Comparison of ENCODE assay signal across 8 mouse cellular contexts in the genomic region with DNA sequence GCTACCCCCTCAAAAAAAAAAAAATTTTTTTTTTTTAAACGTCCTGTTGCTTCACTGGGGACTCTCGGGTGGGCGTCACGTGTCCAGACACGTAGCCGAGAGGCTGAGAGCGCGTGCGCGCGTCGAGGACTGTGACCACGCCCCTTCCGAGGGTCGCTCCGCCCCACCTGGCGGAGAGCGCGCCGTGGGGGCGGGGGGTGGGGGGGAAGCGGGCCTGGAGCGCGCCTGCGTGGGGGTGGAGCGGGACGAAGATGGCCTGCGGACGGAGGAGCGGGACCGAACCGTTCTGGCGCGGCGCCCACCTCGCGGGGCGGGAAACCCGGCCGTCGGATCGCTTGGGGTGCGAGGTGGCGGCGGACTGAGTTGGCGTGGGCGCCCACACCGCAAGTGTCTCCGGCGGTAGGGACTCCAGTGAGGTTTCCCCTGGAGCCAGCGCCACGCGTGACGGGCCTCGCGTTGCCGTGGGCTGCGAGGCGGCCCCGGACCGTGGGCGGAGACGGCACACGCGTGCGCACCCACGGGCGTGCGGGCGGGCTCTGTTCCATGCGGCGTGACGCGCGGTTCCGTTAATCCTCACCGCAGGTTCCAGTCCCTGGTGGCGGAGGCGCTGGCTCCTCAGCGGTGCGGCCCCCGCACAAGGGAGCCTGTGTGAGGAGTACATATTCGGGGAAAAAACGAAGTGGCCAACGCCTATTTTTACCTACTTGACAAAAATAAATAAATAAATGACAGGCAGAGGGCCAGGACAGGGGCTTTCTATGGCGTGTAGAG. TPM values are rescaled to one million over a fixed set of nuclear protein-coding genes. Genes with fewer than 3 reads are reported as not detected.
A peak's percentile ranks its signal among the peaks of the same experiment; 100 is the strongest.
DNase-seq lines count a peak whose midpoint lies in the region; ATAC-seq and TF ChIP-seq lines count a peak whose summit lies in the region.

A gene (minus strand): TSS at position 170 of the 771 bp plus-strand sequence.

- H3K27me3 ChIP-seq in embryonic facial prominence, embryonic 15.5 days = no peaks in the 10 kb centered on the region
- no peaks in the 10 kb centered on the region for H3K27me3 ChIP-seq in kidney, embryonic 15.5 days

- TF ChIP-seq POLR2A in bone marrow, adult 2 months (IDR thresholded peaks at IDR 0.05; ENCODE audit: borderline replicate concordance, control insufficient read depth, low read depth, low read length) = peak; percentile 42; the same call in 1 of the 2 replicates

- H3K4me3 ChIP-seq in bone marrow, adult 2 months (replicated peaks; ENCODE audit: control insufficient read depth, low read depth, low read length) = peak within 1 kb of the TSS; percentile 94
- H3K4me3 ChIP-seq in embryonic facial prominence, embryonic 15.5 days (replicated peaks) = peak within 1 kb of the TSS; percentile 89
- peak within 1 kb of the TSS; percentile 95 for H3K4me3 ChIP-seq in kidney, embryonic 15.5 days (replicated peaks)

- H3K27ac ChIP-seq in bone marrow, adult 2 months (ENCODE audit: control insufficient read depth, insufficient read depth, low read depth, low read length, poor library complexity) = peak within 1 kb of the TSS; percentile 94
- H3K27ac ChIP-seq in embryonic facial prominence, embryonic 15.5 days (replicated peaks) = peak within 1 kb of the TSS; percentile 99
- peak within 1 kb of the TSS; percentile 100 for H3K27ac ChIP-seq in kidney, embryonic 15.5 days

- H3K9me3 ChIP-seq in embryonic facial prominence, embryonic 15.5 days (replicated peaks) = no peaks in the 10 kb centered on the region
- no peaks in the 10 kb centered on the region for H3K9me3 ChIP-seq in kidney, embryonic 15.5 days (replicated peaks)

- 0 out of 2 replicates have a peak, but pooled peaks have one; percentile 2 for TF ChIP-seq CTCF in bone marrow, adult 2 months (IDR thresholded peaks at IDR 0.05; ENCODE audit: control insufficient read depth, insufficient read depth, low read length)

- under 1% methylated on average over 82 of the region's 86 CpGs for WGBS in bone marrow, adult 2 months
- under 1% methylated on average over 86 of the region's 86 CpGs for WGBS in embryonic facial prominence, embryonic 15.5 days
- under 1% methylated on average over 86 of the region's 86 CpGs for WGBS in kidney, embryonic 15.5 days

- peak; percentile 88 for ATAC-seq in embryonic facial prominence, embryonic 15.5 days (ENCODE audit: insufficient number of reproducible peaks, low FRiP score, low TSS enrichment, low read depth)
- ATAC-seq in kidney, embryonic 15.5 days (replicated peaks; ENCODE audit: low FRiP score) = peak; percentile 80
- ATAC-seq in monocyte, adult 5-6 weeks (replicated peaks; ENCODE audit: insufficient number of reproducible peaks, low FRiP score, low TSS enrichment, poor library complexity, severe bottlenecking) = peak; percentile 61

- peak within 1 kb of the TSS; percentile 52 for H3K4me2 ChIP-seq in embryonic facial prominence, embryonic 15.5 days (replicated peaks)
- H3K4me2 ChIP-seq in kidney, embryonic 15.5 days = peak within 1 kb of the TSS; percentile 65

- DNase-seq in 416B (ENCODE audit: low read depth) (peak; percentile 91), liver (peak; percentile 93)
- peak; percentile 92 to 93 for DNase-seq in heart, adult 9 months (ENCODE audit: low spot score in 2 of 2)
- DNase-seq in spleen, postnatal 4 days (ENCODE audit: low spot score in 2 of 2) = peak; percentile 93 to 96

- no peaks in the 10 kb centered on the region for H3K36me3 ChIP-seq in embryonic facial prominence, embryonic 15.5 days
- H3K36me3 ChIP-seq in kidney, embryonic 15.5 days = no peaks in the 10 kb centered on the region

- peak within 1 kb of the TSS; percentile 95 for H3K9ac ChIP-seq in embryonic facial prominence, embryonic 15.5 days
- peak within 1 kb of the TSS; percentile 94 for H3K9ac ChIP-seq in kidney, embryonic 15.5 days

- H3K4me1 ChIP-seq in bone marrow, adult 2 months (ENCODE audit: control insufficient read depth, insufficient read depth, low read length) = no peaks in the 10 kb centered on the region
- peaks cover under 1% of the 10 kb centered on the region; the same call in 1 of the 2 replicates for H3K4me1 ChIP-seq in embryonic facial prominence, embryonic 15.5 days
- H3K4me1 ChIP-seq in kidney, embryonic 15.5 days = peaks cover 29% of the 10 kb centered on the region

RNA-seq across cellular contexts. Expression of the gene that starts here (rescaled TPM):
- 18.0 and 25.4 TPM in 2 replicates for polyA plus RNA-seq in bone marrow, adult 2 months (2011; ENCODE audit: insufficient read depth, insufficient read length, low replicate concordance, missing spikeins)
- 27.4 and 29.2 TPM in 2 replicates for polyA plus RNA-seq in embryonic facial prominence, embryonic 15.5 days (2015; fragmentation: Nextera tagmentation; extraction: Ambion mirVana)
- 23.2 and 25.6 TPM in 2 replicates for polyA plus RNA-seq in kidney, embryonic 15.5 days (2015; fragmentation: Nextera tagmentation; extraction: Ambion mirVana)
- total RNA-seq in monocyte, adult 5-6 weeks (2017) = 117 to 144 TPM (median 122 TPM) in 3 replicates

Comparison
In these comparisons a context has a peak if more than half of its experiments do, and no peak if none do; other contexts are left out.
1. Peak in every context shown above with its lines: DNase-seq, ATAC-seq, H3K4me3 ChIP-seq and H3K27ac ChIP-seq.